Mouse (Mus musculus) embryonic facial prominence, embryonic 10.5 days (tissue): ENCODE data around the gene Cdyl. TPM values are rescaled to one million over a fixed set of nuclear protein-coding genes. Genes with fewer than 3 reads are reported as not detected.
A peak's percentile ranks its signal among the peaks of the same experiment; 100 is the strongest.

ENCODE experiments used
- DNase-seq: peaks from one replicate; pipeline ENCODE4 v3.0.0-alpha.2; 2017; ENCODE audit warnings: low spot score
- H3K27ac ChIP-seq: fragments of 300-500 bp; sonication (generic); replicated peaks from 2 replicates; pipeline ENCODE4 v1.5.1; 2016; ENCODE audit warnings: mild to moderate bottlenecking
- H3K27me3 ChIP-seq: fragments of 300-500 bp; sonication (generic); replicated peaks from 2 replicates; pipeline ENCODE4 v1.6.1; 2016; ENCODE audit warnings: low read depth, mild to moderate bottlenecking; ENCODE audit not compliant: poor library complexity, severe bottlenecking
- H3K36me3 ChIP-seq: fragments of 300-500 bp; sonication (generic); replicated peaks from 2 replicates; pipeline ENCODE4 v1.6.1; 2016; ENCODE audit warnings: mild to moderate bottlenecking, moderate library complexity
- H3K4me1 ChIP-seq: fragments of 300-500 bp; sonication (generic); 2 replicates; pipeline ENCODE4 v1.6.1; 2016
- H3K4me3 ChIP-seq: fragments of 300-500 bp; sonication (generic); 2 replicates; pipeline ENCODE4 v1.5.1; 2016; ENCODE audit warnings: mild to moderate bottlenecking, moderate library complexity
- H3K9me3 ChIP-seq: fragments of 300-500 bp; sonication (generic); 2 replicates; pipeline ENCODE4 v1.6.1; 2016; ENCODE audit warnings: mild to moderate bottlenecking
- WGBS: fragments of 180-500 bp; shearing (Covaris S2); methylation state at CpG from one replicate; pipeline ENCODE4 v1.1.7; 2016; 5-methylcytosine and 5-hydroxymethylcytosine counted together
- polyA plus RNA-seq: library from polyadenylated mRNA; unstranded; fragments of >200 nt; fragmentation: Nextera tagmentation; extraction: Ambion mirVana; gene quantifications from 2 replicates; pipeline ENCODE4 v1.2.1, GENCODE M21; 2016

Cdyl gene
- polyA plus RNA-seq, 1 experiment from 2014 or later = 11.8 TPM

GRCm38 (mm10) chr13:35878282-35878681 is 218.6 kb downstream of the Cdyl start:
- no peaks in the 10 kb centered on the region for H3K27me3 ChIP-seq
- H3K4me1 ChIP-seq = no peaks in the 10 kb centered on the region
- WGBS = 63% methylated on average over 1 of the region's 1 CpGs
- DNase-seq = no peak
- no peak overlapping the region for H3K27ac ChIP-seq
- no peaks in the 10 kb centered on the region for H3K9me3 ChIP-seq
- no peaks in the 10 kb centered on the region; the same call in 1 of the 2 replicates for H3K36me3 ChIP-seq
- no peak overlapping the region for H3K4me3 ChIP-seq

DNA sequence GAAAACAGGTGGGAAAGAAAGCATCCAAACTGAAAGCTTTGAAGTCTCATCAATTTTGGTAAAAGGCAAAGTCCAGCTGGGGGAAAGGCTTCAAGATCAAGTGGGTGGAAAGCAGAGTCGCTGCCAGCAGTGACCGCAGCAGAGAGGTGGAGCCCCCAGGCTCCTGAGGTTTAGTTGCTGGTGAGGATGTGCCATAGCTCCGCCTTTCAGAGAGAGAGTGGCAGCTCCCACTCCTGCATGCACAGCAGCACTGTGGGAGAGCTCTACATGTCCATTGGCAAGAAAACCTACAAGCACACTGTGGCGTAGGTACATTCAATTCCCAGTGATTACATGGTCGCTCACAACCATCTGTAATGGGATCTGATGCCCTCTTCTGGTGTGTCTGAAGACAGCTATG is 219.4 kb downstream of the Cdyl start:
- WGBS = 59% methylated on average over 5 of the region's 5 CpGs
- no peak for DNase-seq
- H3K27ac ChIP-seq = no peak overlapping the region

GRCm38 (mm10) chr13:35879519-35879918 is 219.9 kb downstream of the Cdyl start:
- Histone ChIP-seq H3K4me3 (no peak overlapping the region), H3K36me3 (no peaks in the 10 kb centered on the region; the same call in 1 of the 2 replicates), H3K9me3 (no peaks in the 10 kb centered on the region), H3K4me1 (peaks cover 5% of the 10 kb centered on the region), H3K27ac (no peak overlapping the region), H3K27me3 (no peaks in the 10 kb centered on the region)
- no peak for DNase-seq
- WGBS = 90% methylated on average over 5 of the region's 5 CpGs

More for the DNA sequence above, 219.4 kb downstream of the Cdyl start:
- no peaks in the 10 kb centered on the region for H3K27me3 ChIP-seq
- peaks cover under 1% of the 10 kb centered on the region; the same call in 1 of the 2 replicates for H3K4me1 ChIP-seq
- H3K9me3 ChIP-seq = no peaks in the 10 kb centered on the region
- no peak overlapping the region for H3K4me3 ChIP-seq
- H3K36me3 ChIP-seq = no peaks in the 10 kb centered on the region; the same call in 1 of the 2 replicates

GRCm38 (mm10) chr13:35880555-35881046 is 221.0 kb downstream of the Cdyl start:
- Histone ChIP-seq H3K27ac (no peak overlapping the region), H3K27me3 (no peaks in the 10 kb centered on the region), H3K9me3 (no peaks in the 10 kb centered on the region), H3K4me3 (no peak overlapping the region), H3K4me1 (peaks cover 14% of the 10 kb centered on the region), H3K36me3 (no peaks in the 10 kb centered on the region)
- 80% methylated on average over 6 of the region's 6 CpGs for WGBS
- no peak for DNase-seq

GRCm38 (mm10) chr13:35886121-35886725 is 226.6 kb downstream of the Cdyl start:
- peak; percentile 63 for DNase-seq

GRCm38 (mm10) chr13:35892866-35893265 is 233.2 kb downstream of the Cdyl start:
- Histone ChIP-seq H3K27ac (no peak overlapping the region), H3K4me3 (no peak overlapping the region), H3K4me1 (no peaks in the 10 kb centered on the region), H3K9me3 (peaks cover 4% of the 10 kb centered on the region; the same call in 1 of the 2 replicates), H3K27me3 (no peaks in the 10 kb centered on the region), H3K36me3 (peaks cover 21% of the 10 kb centered on the region)
- DNase-seq = no peak
- WGBS = 89% methylated on average over 3 of the region's 3 CpGs

More at GRCm38 (mm10) chr13:35886121-35886725, 226.6 kb downstream of the Cdyl start:
- H3K4me1 ChIP-seq = peaks cover 14% of the 10 kb centered on the region
- no peak overlapping the region for H3K4me3 ChIP-seq
- H3K27ac ChIP-seq = no peak overlapping the region
- 39% methylated on average over 15 of the region's 15 CpGs for WGBS
- H3K36me3 ChIP-seq = no peaks in the 10 kb centered on the region
- no peaks in the 10 kb centered on the region for H3K27me3 ChIP-seq
- peaks cover 4% of the 10 kb centered on the region; the same call in 1 of the 2 replicates for H3K9me3 ChIP-seq

GRCm38 (mm10) chr13:35905378-35905777 is 245.7 kb downstream of the Cdyl start:
- peaks cover 3% of the 10 kb centered on the region for H3K36me3 ChIP-seq
- no peaks in the 10 kb centered on the region for H3K27me3 ChIP-seq
- H3K4me1 ChIP-seq = peaks cover 8% of the 10 kb centered on the region
- WGBS = 1% methylated on average over 13 of the region's 13 CpGs
- H3K9me3 ChIP-seq = no peaks in the 10 kb centered on the region
- peak overlapping the region; percentile 71 for H3K4me3 ChIP-seq
- DNase-seq = no peak
- H3K27ac ChIP-seq = peak overlapping the region; percentile 70

- WGBS = under 1% methylated on average over 35 of the region's 35 CpGs
Measured at GRCm38 (mm10) chr13:35905879-35906481, 246.3 kb downstream of the Cdyl start, which contains the start of gene Rpp40. Gene Rpp40, minus strand, starts transcription at chr13:35906359.

GRCm38 (mm10) chr13:35911476-35911875 is 251.8 kb downstream of the Cdyl start:
- no peak for DNase-seq
- Histone ChIP-seq H3K27me3 (no peaks in the 10 kb centered on the region), H3K4me3 (no peak overlapping the region), H3K36me3 (no peaks in the 10 kb centered on the region), H3K27ac (no peak overlapping the region), H3K4me1 (no peaks in the 10 kb centered on the region), H3K9me3 (no peaks in the 10 kb centered on the region)
- 92% methylated on average over 1 of the region's 1 CpGs for WGBS

More at GRCm38 (mm10) chr13:35905879-35906481, 246.3 kb downstream of the Cdyl start, which contains the start of gene Rpp40:
- H3K4me3 ChIP-seq = peak within 1 kb of the TSS; percentile 71
- H3K9me3 ChIP-seq = no peaks in the 10 kb centered on the region
- DNase-seq = peak; percentile 93
- no peaks in the 10 kb centered on the region for H3K27me3 ChIP-seq
- no peaks in the 10 kb centered on the region; the same call in 1 of the 2 replicates for H3K36me3 ChIP-seq
- peaks cover 8% of the 10 kb centered on the region for H3K4me1 ChIP-seq
- peak within 1 kb of the TSS; percentile 70 for H3K27ac ChIP-seq

Other genes starting within 250 kb of the Cdyl start
- gene Rpp40, start 246.5 kb downstream of the Cdyl start, polyA plus RNA-seq = 27.6 and 32.9 TPM in 2 replicates